Mouse (Mus musculus): ENCODE measurements around the gene Nxn.

DNA sequence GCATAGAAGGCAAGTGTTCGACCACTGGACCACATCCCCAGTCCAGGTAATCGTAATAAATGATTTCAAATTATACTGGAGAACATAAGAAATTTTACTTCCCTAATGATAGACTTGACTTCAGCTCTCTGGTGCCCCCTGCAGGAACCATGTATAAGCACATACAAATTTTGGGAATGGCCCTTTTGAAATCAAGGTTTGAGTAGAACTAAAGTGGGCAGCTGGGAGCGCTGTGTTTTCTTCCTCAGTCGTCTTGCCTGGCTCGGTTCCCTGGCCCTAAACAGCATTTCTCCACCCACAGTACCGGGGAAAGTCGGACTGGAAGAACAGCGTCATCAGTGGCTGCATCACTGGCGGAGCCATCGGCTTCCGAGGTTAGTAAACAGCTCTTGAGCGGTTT lies 11.9 kb upstream of the Nxn start:
- TF ChIP-seq CTCF (IDR thresholded peaks at IDR 0.05; ENCODE audit: low read depth) (peak; percentile 70), EP300 (IDR thresholded peaks at IDR 0.05; ENCODE audit: low read depth) (no peak)

Measured in heart, postnatal 0 days (tissue).